Mouse (Mus musculus): ENCODE data around the gene Shkbp1. TPM values are rescaled to one million over a fixed set of nuclear protein-coding genes. Genes with fewer than 3 reads are reported as not detected.

Shkbp1 gene
- polyA plus RNA-seq, 1 experiment = 35.9 TPM

GRCm38 (mm10) chr7:27296518-27296917 is 59.3 kb downstream of the Shkbp1 start:
- Histone ChIP-seq H3K27ac (ENCODE audit: insufficient read depth, low read length) (no peak overlapping the region), H3K4me3 (ENCODE audit: insufficient read depth, low read length) (no peak overlapping the region), H3K4me1 (ENCODE audit: control insufficient read depth, insufficient read depth, low read length) (peaks cover 5% of the 10 kb centered on the region; the same call in 1 of the 2 replicates)
- TF ChIP-seq CTCF (IDR thresholded peaks at IDR 0.05; ENCODE audit: borderline replicate concordance, insufficient read depth, low read length) = no peak
- no peak for TF ChIP-seq POLR2A (IDR thresholded peaks at IDR 0.05; ENCODE audit: low read depth, low read length)

- no peak for TF ChIP-seq CTCF (IDR thresholded peaks at IDR 0.05; ENCODE audit: borderline replicate concordance, insufficient read depth, low read length)
- no peak for TF ChIP-seq POLR2A (IDR thresholded peaks at IDR 0.05; ENCODE audit: low read depth, low read length)
- Histone ChIP-seq H3K4me1 (ENCODE audit: control insufficient read depth, insufficient read depth, low read length) (peaks cover 6% of the 10 kb centered on the region; the same call in 1 of the 2 replicates), H3K27ac (ENCODE audit: insufficient read depth, low read length) (no peak overlapping the region), H3K4me3 (ENCODE audit: insufficient read depth, low read length) (no peak overlapping the region)
Observed at GRCm38 (mm10) chr7:27295956-27296355, 59.9 kb downstream of the Shkbp1 start.

Other genes starting within 250 kb of the Shkbp1 start
- gene Cyp2f2, start 236.1 kb downstream of the Shkbp1 start, polyA plus RNA-seq (2011; ENCODE audit: insufficient read length, low read depth, missing spikeins) = 0.30 TPM in 1 of 2 replicates, not detected in the other
- not detected in 2 replicates for gene Cyp2t4, start 202.3 kb downstream of the Shkbp1 start, polyA plus RNA-seq (2011; ENCODE audit: insufficient read length, low read depth, missing spikeins)
- 26.8 and 30.5 TPM in 2 replicates for gene Egln2, start 189.2 kb downstream of the Shkbp1 start, polyA plus RNA-seq (2011; ENCODE audit: insufficient read length, low read depth, missing spikeins)
- 39.9 and 50.0 TPM in 2 replicates for gene Rab4b, start 177.1 kb downstream of the Shkbp1 start, polyA plus RNA-seq (2011; ENCODE audit: insufficient read length, low read depth, missing spikeins)
- not detected in 2 replicates for gene Gm21983, start 174.9 kb downstream of the Shkbp1 start, polyA plus RNA-seq (2011; ENCODE audit: insufficient read length, low read depth, missing spikeins)
- not detected in 2 replicates for gene Mia, start 174.9 kb downstream of the Shkbp1 start, polyA plus RNA-seq (2011; ENCODE audit: insufficient read length, low read depth, missing spikeins)
- 7.3 and 7.7 TPM in 2 replicates for gene BC024978, start 160.2 kb downstream of the Shkbp1 start, polyA plus RNA-seq (2011; ENCODE audit: insufficient read length, low read depth, missing spikeins)
- gene Snrpa, start 159.7 kb downstream of the Shkbp1 start, polyA plus RNA-seq (2011; ENCODE audit: insufficient read length, low read depth, missing spikeins) = 117 and 153 TPM in 2 replicates
- 8.3 and 8.7 TPM in 2 replicates for gene Itpkc, start 127.4 kb downstream of the Shkbp1 start, polyA plus RNA-seq (2011; ENCODE audit: insufficient read length, low read depth, missing spikeins)
- gene Coq8b, start 123.0 kb downstream of the Shkbp1 start, polyA plus RNA-seq (2011; ENCODE audit: insufficient read length, low read depth, missing spikeins) = 19.4 and 21.6 TPM in 2 replicates
- 47.6 and 51.7 TPM in 2 replicates for gene Numbl, start 97.6 kb downstream of the Shkbp1 start, polyA plus RNA-seq (2011; ENCODE audit: insufficient read length, low read depth, missing spikeins)
- 46.5 and 50.6 TPM in 2 replicates for gene Ltbp4, start 18.3 kb downstream of the Shkbp1 start, polyA plus RNA-seq (2011; ENCODE audit: insufficient read length, low read depth, missing spikeins)
- gene Gm20479, start 1.4 kb upstream of the Shkbp1 start, polyA plus RNA-seq (2011; ENCODE audit: insufficient read length, low read depth, missing spikeins) = 6.2 TPM in 1 of 2 replicates, not detected in the other
- gene Sptbn4, start 91.7 kb upstream of the Shkbp1 start, polyA plus RNA-seq (2011; ENCODE audit: insufficient read length, low read depth, missing spikeins) = 0.51 and 0.78 TPM in 2 replicates
- gene Blvrb, start 92.0 kb upstream of the Shkbp1 start, polyA plus RNA-seq (2011; ENCODE audit: insufficient read length, low read depth, missing spikeins) = 16.6 and 32.1 TPM in 2 replicates
- gene Sertad3, start 117.7 kb upstream of the Shkbp1 start, polyA plus RNA-seq (2011; ENCODE audit: insufficient read length, low read depth, missing spikeins) = 12.9 and 14.1 TPM in 2 replicates
- 23.7 and 28.5 TPM in 2 replicates for gene Sertad1, start 130.9 kb upstream of the Shkbp1 start, polyA plus RNA-seq (2011; ENCODE audit: insufficient read length, low read depth, missing spikeins)
- 5.4 and 5.6 TPM in 2 replicates for gene Prx, start 143.3 kb upstream of the Shkbp1 start, polyA plus RNA-seq (2011; ENCODE audit: insufficient read length, low read depth, missing spikeins)
- gene Hipk4, start 167.2 kb upstream of the Shkbp1 start, polyA plus RNA-seq (2011; ENCODE audit: insufficient read length, low read depth, missing spikeins) = 1.1 and 1.5 TPM in 2 replicates
- gene Pld3, start 197.2 kb upstream of the Shkbp1 start, polyA plus RNA-seq (2011; ENCODE audit: insufficient read length, low read depth, missing spikeins) = 195 and 211 TPM in 2 replicates
- 12.6 and 14.0 TPM in 2 replicates for gene 2310022A10Rik, start 197.2 kb upstream of the Shkbp1 start, polyA plus RNA-seq (2011; ENCODE audit: insufficient read length, low read depth, missing spikeins)
- 84.5 and 98.2 TPM in 2 replicates for gene Akt2, start 235.5 kb upstream of the Shkbp1 start, polyA plus RNA-seq (2011; ENCODE audit: insufficient read length, low read depth, missing spikeins)